Mouse (Mus musculus): ENCODE results near the gene Fam83e.
A peak's percentile ranks its signal among the peaks of the same experiment; 100 is the strongest.

Gene Fam83e

GRCm38 (mm10) chr7:45739820-45740219 is 18.8 kb downstream of the Fam83e start:
- peak; percentile 61 for DNase-seq (ENCODE audit: low read depth)

DNA sequence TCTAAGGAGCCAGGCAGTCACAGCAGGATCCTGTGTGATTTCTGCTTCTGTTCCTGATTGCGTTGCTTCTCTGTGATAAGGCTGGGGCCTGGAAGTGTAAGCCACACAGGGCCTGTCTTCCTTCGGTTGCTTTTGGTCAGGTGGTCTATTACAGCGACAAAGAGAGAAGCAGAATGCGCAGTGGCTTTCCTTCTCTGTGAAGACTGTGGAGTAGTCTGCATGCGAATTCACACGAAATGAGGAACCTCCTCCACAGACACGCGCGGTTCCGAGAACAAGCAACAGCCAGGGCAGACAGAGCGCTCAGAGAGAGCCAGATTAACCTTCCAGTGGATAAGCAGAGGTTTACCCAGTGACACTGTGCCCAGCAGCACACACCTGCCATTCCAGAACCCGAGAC is 20.3 kb downstream of the Fam83e start:
- DNase-seq (ENCODE audit: low read depth), result no peak

GRCm38 (mm10) chr7:45741777-45742176 is 20.8 kb downstream of the Fam83e start:
- DNase-seq (ENCODE audit: low read depth), result peak; percentile 87

DNA sequence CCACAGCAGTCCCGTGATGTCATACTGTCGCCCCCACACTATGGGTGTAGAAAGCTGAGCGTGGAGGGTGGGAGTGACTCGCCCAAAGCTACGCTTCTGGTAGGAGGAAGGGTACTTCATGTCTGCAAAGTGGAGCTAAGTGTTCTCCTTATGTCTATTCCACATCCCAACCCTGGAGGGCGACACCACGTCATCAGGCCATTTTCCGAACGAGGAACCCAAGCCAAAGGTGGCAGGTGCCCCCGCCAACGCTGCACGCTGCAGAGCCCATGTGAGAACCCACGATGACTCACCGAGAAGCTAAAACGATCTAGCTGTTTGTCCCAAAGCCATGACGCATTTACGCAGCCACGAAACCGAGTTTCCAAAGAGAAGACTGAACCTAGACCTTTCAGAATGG is 21.3 kb downstream of the Fam83e start:
- DNase-seq (ENCODE audit: low read depth), result peak; percentile 84

DNA sequence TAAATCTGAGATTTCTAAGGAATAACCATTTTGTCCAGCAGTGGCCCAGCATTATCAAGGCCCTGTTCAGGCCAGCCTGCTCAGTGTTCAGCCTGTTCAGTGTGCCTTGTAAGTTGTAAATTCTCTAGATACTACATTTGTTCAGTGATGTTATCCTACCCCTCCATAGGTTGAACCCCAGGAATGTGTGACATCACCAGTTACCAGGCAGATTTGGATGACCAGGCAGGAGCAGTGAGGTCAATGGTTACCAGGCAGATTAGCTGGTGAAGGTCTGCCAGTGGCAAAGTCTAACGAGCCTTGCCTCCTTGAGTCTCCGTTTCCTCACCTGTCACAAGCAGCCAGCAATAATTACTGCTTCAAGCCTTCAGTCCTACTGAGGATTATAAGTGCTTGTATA is 23.4 kb downstream of the Fam83e start:
- DNase-seq (ENCODE audit: low read depth), result peak; percentile 73

- peak; percentile 54 for DNase-seq (ENCODE audit: low read depth)
Measured at GRCm38 (mm10) chr7:45746518-45746917, 25.5 kb downstream of the Fam83e start.

DNA sequence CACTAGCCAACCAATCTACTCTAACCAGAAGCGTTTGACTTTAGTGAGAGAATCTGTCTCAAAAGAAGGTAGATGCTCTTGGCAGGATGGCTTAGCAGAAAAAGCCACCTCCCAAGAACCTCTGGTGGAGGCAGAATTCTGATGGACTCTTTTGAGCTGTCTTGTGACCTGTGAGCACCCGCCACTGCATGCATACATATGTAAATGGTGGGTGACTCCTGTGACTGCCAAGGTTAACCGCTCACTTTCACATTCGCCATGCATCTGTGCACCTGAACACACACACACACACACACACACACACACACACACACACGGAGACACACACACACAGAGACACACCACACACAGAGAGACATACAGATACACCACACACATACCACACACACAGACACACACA is 26.4 kb downstream of the Fam83e start:
- no peak for DNase-seq (ENCODE audit: low read depth)

GRCm38 (mm10) chr7:45748110-45748509 is 27.1 kb downstream of the Fam83e start:
- no peak for DNase-seq (ENCODE audit: low read depth)

GRCm38 (mm10) chr7:45749401-45749800 is 28.4 kb downstream of the Fam83e start:
- DNase-seq (ENCODE audit: low read depth), result no peak

GRCm38 (mm10) chr7:45750162-45750561 is 29.1 kb downstream of the Fam83e start:
- no peak for DNase-seq (ENCODE audit: low read depth)

- DNase-seq (ENCODE audit: low read depth), result no peak
Measured at GRCm38 (mm10) chr7:45755703-45756102, 34.7 kb downstream of the Fam83e start.

DNA sequence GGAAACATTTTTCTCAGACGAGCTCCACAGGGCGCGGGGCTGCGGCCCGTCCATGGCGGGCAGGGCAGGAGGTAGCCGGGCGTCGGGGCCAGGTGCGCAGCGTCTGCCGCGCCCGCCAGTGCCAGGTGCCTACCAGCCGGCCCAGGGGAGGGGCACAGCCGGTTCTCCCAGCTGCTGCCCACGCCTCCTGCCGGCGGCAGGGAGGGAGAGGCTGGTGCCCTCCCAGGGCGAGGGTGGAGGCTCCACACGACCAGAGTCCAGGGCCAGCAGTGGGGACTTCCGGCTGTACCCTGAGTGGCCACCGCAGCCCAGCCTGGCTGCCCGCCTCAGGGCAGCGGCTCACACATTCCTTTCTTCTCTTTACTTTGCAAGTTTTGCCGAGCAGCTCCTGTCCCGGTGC is 38.4 kb downstream of the Fam83e start:
- DNase-seq (ENCODE audit: low read depth), result no peak

- DNase-seq (ENCODE audit: low read depth), result no peak
Measured at GRCm38 (mm10) chr7:45760151-45760550, 39.1 kb downstream of the Fam83e start.

- no peak for DNase-seq (ENCODE audit: low read depth)
Measured at GRCm38 (mm10) chr7:45765995-45766394, 45.0 kb downstream of the Fam83e start.

- no peak for DNase-seq (ENCODE audit: low read depth)
Measured at GRCm38 (mm10) chr7:45766764-45767163, 45.8 kb downstream of the Fam83e start.

DNA sequence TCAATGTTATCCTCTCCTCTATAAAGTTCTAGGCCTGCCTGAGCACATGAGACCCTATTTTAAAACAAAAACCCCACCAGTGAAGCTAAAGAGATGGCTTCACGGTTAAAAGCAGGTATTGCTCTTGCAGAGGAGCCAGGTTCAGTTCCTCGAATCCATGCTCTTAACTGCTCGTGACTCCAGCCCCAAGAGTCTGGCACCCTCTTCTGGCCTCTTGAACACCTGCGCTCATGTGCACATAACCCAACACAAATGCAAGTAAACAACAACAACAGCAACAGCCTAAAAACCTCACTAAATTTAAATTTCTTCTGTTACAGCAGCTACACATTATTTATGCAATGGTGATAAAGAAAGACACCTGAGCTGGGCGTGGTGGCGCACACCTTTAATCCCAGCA is 46.5 kb downstream of the Fam83e start:
- no peak for DNase-seq (ENCODE audit: low read depth)

GRCm38 (mm10) chr7:45770427-45771082 is 49.5 kb downstream of the Fam83e start:
- DNase-seq (ENCODE audit: low read depth), result no peak

DNA sequence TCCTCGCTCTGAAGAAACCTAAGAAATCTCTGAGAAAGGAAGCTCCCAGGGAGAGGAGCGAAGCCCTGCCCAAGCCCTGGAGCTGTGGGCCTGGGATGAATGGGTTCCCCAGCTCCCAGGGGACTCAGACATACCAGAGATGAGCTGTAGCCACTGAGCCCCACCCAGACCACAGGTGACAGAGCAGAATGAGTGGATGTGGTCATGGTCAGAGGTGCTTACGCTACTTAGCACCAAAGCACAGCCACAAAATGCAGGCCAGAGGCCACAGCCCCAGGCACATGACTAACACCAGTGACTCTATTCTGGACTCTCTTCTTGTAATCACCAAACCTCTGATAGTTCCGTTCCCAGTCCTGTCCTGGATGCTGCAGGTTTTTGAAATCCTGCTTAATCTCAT is 50.1 kb downstream of the Fam83e start:
- DNase-seq (ENCODE audit: low read depth), result no peak

- DNase-seq (ENCODE audit: low read depth), result no peak
Measured at GRCm38 (mm10) chr7:45775237-45775636, 54.2 kb downstream of the Fam83e start.

Data from naive thymus-derived CD4-positive, alpha-beta T cell, adult 2 months (primary cell).